Mouse (Mus musculus): Measurements from ENCODE around the gene Id3. TPM values are rescaled to one million over a fixed set of nuclear protein-coding genes. Genes with fewer than 3 reads are reported as not detected.

The Id3 gene
- total and polyA plus RNA-seq, 3 experiments, result 18.3 to 116 (median 85.5) TPM

DNA sequence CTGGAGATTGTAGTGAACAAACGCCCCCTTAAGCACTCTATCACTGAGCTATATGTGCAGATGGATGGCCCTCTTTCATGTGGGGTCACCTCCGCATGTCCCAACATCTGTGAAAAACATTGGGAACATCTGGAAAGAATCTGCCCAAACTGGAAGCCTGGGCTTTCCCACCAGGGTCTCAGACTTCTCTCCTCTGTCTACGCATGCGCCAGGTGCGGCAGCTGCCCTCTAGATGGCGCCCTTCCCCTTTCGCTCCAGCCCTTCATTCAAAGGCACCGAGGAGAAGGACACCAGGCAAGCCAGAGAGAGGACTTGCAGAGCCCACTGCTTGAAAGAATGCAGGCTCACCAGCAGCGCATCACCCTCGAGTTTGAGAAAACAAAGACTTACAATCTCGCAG, 20.2 kb downstream of the Id3 start:
- Histone ChIP-seq H3K36me3 (replicated peaks in 1 of 2; ENCODE audit: control insufficient read depth in 1 of 2, insufficient read depth in 1 of 2, low read length in 1 of 2) (no peaks in the 10 kb centered on the region), H3K9ac (ENCODE audit: insufficient read depth, low read depth) (no peak overlapping the region), H3K27me3 (replicated peaks) (peaks cover 8% of the 10 kb centered on the region), H3K4me3 (replicated peaks in 1 of 3; ENCODE audit: low read depth in 2 of 3, low read length in 2 of 3, poor library complexity in 1 of 3) (no peak overlapping the region), H3K4me2 (ENCODE audit: insufficient read depth, low read depth, poor library complexity, severe bottlenecking) (peak overlapping the region; percentile 60; the same call in 1 of the 2 replicates), H3K4me1 (ENCODE audit: control insufficient read depth in 1 of 2, insufficient read depth in 2 of 2) (peaks cover 0 to 5% of the 10 kb centered on the region in 2 experiments; a peak in 2 of 4 replicates), H3K27ac (ENCODE audit: insufficient read depth, low read depth) (no peak overlapping the region), H3K9me3 (replicated peaks; ENCODE audit: low read length) (no peaks in the 10 kb centered on the region), H3K79me2 (replicated peaks; ENCODE audit: control insufficient read depth, extremely low read depth, insufficient read depth, poor library complexity, severe bottlenecking) (no peaks in the 10 kb centered on the region)
- dilution Hi-C loops (cut with MboI; ENCODE audit: extremely low pct_ligation_motif_present, extremely low pct_unique_long_range_greater_than_20kb, low sequenced_read_pairs) (no loop called here), in situ Hi-C loops (cut with MboI; ENCODE audit: low pct_ligation_motif_present, low pct_unique_long_range_greater_than_20kb, low sequenced_read_pairs) (loop anchor here (5.0 kb wide), 1 partner anchor 39 kb away; no protein-coding TSS in a partner anchor)
- DNase-seq (ENCODE audit: extremely low read depth), result peak; percentile 78
- no peak for TF ChIP-seq ZMIZ1 (IDR thresholded peaks at IDR 0.05; ENCODE audit: low read depth, low read length)
- peak; percentile 40; the same call in 1 of the 2 replicates for TF ChIP-seq NELFE (IDR thresholded peaks at IDR 0.05; ENCODE audit: low read depth, low read length)
- peak; percentile 99 for TF ChIP-seq RAD21 (IDR thresholded peaks at IDR 0.05; ENCODE audit: low read depth, low read length)
- peak; percentile 50 for TF ChIP-seq ZNF384 (IDR thresholded peaks at IDR 0.05; ENCODE audit: low read depth, low read length)
- 0 out of 2 replicates have a peak, but pooled peaks have one; percentile 21 for TF ChIP-seq SIN3A (IDR thresholded peaks at IDR 0.05; ENCODE audit: low read length)
- peak; percentile 94 for TF ChIP-seq ZC3H11A (IDR thresholded peaks at IDR 0.05; ENCODE audit: low read depth, low read length)
- peak; percentile 94 for TF ChIP-seq NRF1 (IDR thresholded peaks at IDR 0.05; ENCODE audit: low read depth, low read length)
- TF ChIP-seq CTCF (conservative IDR thresholded peaks at IDR 0.05 in 1 of 2, IDR thresholded peaks at IDR 0.05 in 1 of 2; ENCODE audit: low read depth in 2 of 2, low read length in 2 of 2), result peak; percentile 75 to 99
- TF ChIP-seq PAX5 (IDR thresholded peaks at IDR 0.05; ENCODE audit: low read length), result no peak
- peak; percentile 98 for TF ChIP-seq SMC3 (IDR thresholded peaks at IDR 0.05; ENCODE audit: low read depth, low read length)
- peak; percentile 38 for TF ChIP-seq IRF4 (IDR thresholded peaks at IDR 0.05; ENCODE audit: low read depth, low read length)
- no peak for TF ChIP-seq RCOR1 (conservative IDR thresholded peaks at IDR 0.05; ENCODE audit: low read depth, low read length)
- TF ChIP-seq TCF12 (IDR thresholded peaks at IDR 0.05; ENCODE audit: low read depth, low read length), result 0 out of 2 replicates have a peak, but pooled peaks have one; percentile 25

DNA sequence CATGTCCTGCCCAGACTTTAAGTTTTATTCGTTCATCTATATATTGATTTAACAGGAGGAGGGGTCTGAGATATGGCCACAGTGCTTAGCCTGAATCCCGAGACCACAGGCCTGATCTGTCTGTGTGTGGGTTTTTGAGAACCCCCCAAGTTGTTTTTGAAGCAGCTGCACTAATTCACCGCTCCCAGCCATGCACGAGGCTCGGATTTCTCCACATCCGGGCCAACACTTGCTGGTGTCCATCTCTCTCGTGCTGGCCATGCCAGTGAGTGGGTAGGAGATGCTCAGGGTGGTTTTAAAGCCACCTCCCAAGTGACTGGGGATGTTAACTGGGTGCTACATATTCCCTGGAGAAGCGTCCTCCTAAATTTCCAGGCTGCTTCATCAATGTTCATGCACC, 21.7 kb downstream of the Id3 start:
- no peak overlapping the region for H3K4me3 ChIP-seq (replicated peaks in 1 of 3; ENCODE audit: low read depth in 2 of 3, low read length in 2 of 3, poor library complexity in 1 of 3)
- H3K27ac ChIP-seq (ENCODE audit: insufficient read depth, low read depth), result no peak overlapping the region
- H3K9me3 ChIP-seq (replicated peaks; ENCODE audit: low read length), result no peaks in the 10 kb centered on the region
- H3K4me2 ChIP-seq (ENCODE audit: insufficient read depth, low read depth, poor library complexity, severe bottlenecking), result no peak overlapping the region
- peaks cover 8% of the 10 kb centered on the region for H3K27me3 ChIP-seq (replicated peaks)
- in situ Hi-C loops (cut with MboI; ENCODE audit: low pct_ligation_motif_present, low pct_unique_long_range_greater_than_20kb, low sequenced_read_pairs), result loop anchor here (5.0 kb wide), 1 partner anchor 37 kb away; no protein-coding TSS in a partner anchor
- no peak overlapping the region for H3K9ac ChIP-seq (ENCODE audit: insufficient read depth, low read depth)
- dilution Hi-C loops (cut with MboI; ENCODE audit: extremely low pct_ligation_motif_present, extremely low pct_unique_long_range_greater_than_20kb, low sequenced_read_pairs), result no loop called here
- peaks cover 0 to 5% of the 10 kb centered on the region in 2 experiments; a peak in 2 of 4 replicates for H3K4me1 ChIP-seq (ENCODE audit: control insufficient read depth in 1 of 2, insufficient read depth in 2 of 2)
- no peaks in the 10 kb centered on the region for H3K79me2 ChIP-seq (replicated peaks; ENCODE audit: control insufficient read depth, extremely low read depth, insufficient read depth, poor library complexity, severe bottlenecking)
- DNase-seq (ENCODE audit: extremely low read depth), result no peak
- H3K36me3 ChIP-seq (replicated peaks in 1 of 2; ENCODE audit: control insufficient read depth in 1 of 2, insufficient read depth in 1 of 2, low read length in 1 of 2), result no peaks in the 10 kb centered on the region
- TF ChIP-seq JUND (conservative IDR thresholded peaks at IDR 0.05; ENCODE audit: low read depth, low read length), result no peak
- TF ChIP-seq NELFE (IDR thresholded peaks at IDR 0.05; ENCODE audit: low read depth, low read length), result no peak
- TF ChIP-seq TCF12 (IDR thresholded peaks at IDR 0.05; ENCODE audit: low read depth, low read length), result no peak
- TF ChIP-seq RAD21 (IDR thresholded peaks at IDR 0.05; ENCODE audit: low read depth, low read length), result no peak
- TF ChIP-seq UBTF (IDR thresholded peaks at IDR 0.05; ENCODE audit: low read depth, low read length), result no peak

Measured in CH12.LX (cell line).